Mouse (Mus musculus): ENCODE measurements around the gene Gal3st1.

DNA sequence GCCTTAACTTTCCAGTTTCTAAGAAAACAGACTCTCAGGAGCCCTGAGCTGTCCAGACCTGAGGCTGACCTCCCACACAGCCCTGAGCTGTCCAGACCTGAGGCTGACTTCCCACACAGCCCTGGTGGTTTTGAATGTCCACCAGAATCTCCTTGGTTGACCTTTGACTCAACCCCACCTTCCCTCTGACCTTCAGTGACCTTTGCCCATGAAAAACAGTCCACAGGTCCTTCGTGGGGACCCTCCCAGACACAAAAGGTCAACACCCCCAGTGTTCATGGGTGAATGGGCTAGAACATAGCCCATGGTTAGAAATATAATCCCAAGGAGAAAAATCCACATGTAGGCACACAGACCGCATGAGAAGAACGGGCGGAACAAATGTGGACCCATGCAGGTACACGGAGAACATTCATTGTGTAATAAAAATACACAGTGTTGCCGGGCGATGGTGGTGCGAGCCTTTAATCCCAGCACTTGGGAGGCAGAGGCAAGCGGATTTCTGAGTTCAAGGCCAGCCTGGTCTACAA, 49.6 kb upstream of the Gal3st1 start:
- TF ChIP-seq CTCF (IDR thresholded peaks at IDR 0.05; ENCODE audit: low read depth, low read length) (no peak), GATA1 (IDR thresholded peaks at IDR 0.05; ENCODE audit: borderline replicate concordance, low read length) (no peak), TAL1 (conservative IDR thresholded peaks at IDR 0.05; ENCODE audit: low read depth, low read length) (no peak)

Data from G1E (cell line).